8 mouse cellular contexts compared by ENCODE assay signal in genomic region chr9:36821644-36822000, GRCm38 (mm10). TPM values are rescaled to one million over a fixed set of nuclear protein-coding genes. Genes with fewer than 3 reads are reported as not detected.
DNase-seq lines count a peak whose midpoint lies in the region; ATAC-seq and TF ChIP-seq lines count a peak whose summit lies in the region.

Gene Fez1, plus strand, starts transcription at chr9:36821864.

- no peaks in the 10 kb centered on the region for H3K36me3 ChIP-seq in kidney, embryonic 16.5 days (ENCODE audit: insufficient read depth, low read length)
- H3K36me3 ChIP-seq in forebrain, postnatal 0 days (ENCODE audit: insufficient read depth) = no peaks in the 10 kb centered on the region
- H3K36me3 ChIP-seq in neural tube, embryonic 13.5 days = no peaks in the 10 kb centered on the region

- peak; percentile 59; the same call in 1 of the 2 replicates for ATAC-seq in kidney, embryonic 16.5 days (ENCODE audit: low FRiP score, low TSS enrichment)
- ATAC-seq in forebrain, postnatal 0 days = peak; percentile 98
- peak; percentile 98 for ATAC-seq in neural tube, embryonic 13.5 days (ENCODE audit: low read depth)
- ATAC-seq in granulocyte monocyte progenitor cell, adult 5-6 weeks (replicated peaks; ENCODE audit: poor library complexity, severe bottlenecking) = no peak

- peak within 1 kb of the TSS; percentile 33; the same call in 1 of the 2 replicates for H3K4me2 ChIP-seq in kidney, embryonic 16.5 days (replicated peaks; ENCODE audit: low read depth, low read length)
- peak within 1 kb of the TSS; percentile 49 for H3K4me2 ChIP-seq in forebrain, postnatal 0 days (ENCODE audit: low read depth)
- peak within 1 kb of the TSS; percentile 57 for H3K4me2 ChIP-seq in neural tube, embryonic 13.5 days

- H3K9ac ChIP-seq in kidney, embryonic 16.5 days (replicated peaks; ENCODE audit: low read length) = no peak within 1 kb of the TSS
- peak within 1 kb of the TSS; percentile 50 for H3K9ac ChIP-seq in forebrain, postnatal 0 days
- peak within 1 kb of the TSS; percentile 68 for H3K9ac ChIP-seq in neural tube, embryonic 13.5 days

- no peak for TF ChIP-seq CTCF in forebrain, postnatal 0 days (IDR thresholded peaks at IDR 0.05; ENCODE audit: low read depth)

- peaks cover 8% of the 10 kb centered on the region; the same call in 1 of the 2 replicates for H3K4me1 ChIP-seq in kidney, embryonic 16.5 days (ENCODE audit: insufficient read depth, low read length)
- H3K4me1 ChIP-seq in forebrain, postnatal 0 days (ENCODE audit: insufficient read depth) = peaks cover 15% of the 10 kb centered on the region
- peaks cover 36% of the 10 kb centered on the region for H3K4me1 ChIP-seq in neural tube, embryonic 13.5 days (replicated peaks)

- 2% methylated on average over 8 of the region's 8 CpGs for WGBS in kidney, embryonic 16.5 days
- WGBS in forebrain, postnatal 0 days = under 1% methylated on average over 8 of the region's 8 CpGs
- under 1% methylated on average over 8 of the region's 8 CpGs for WGBS in neural tube, embryonic 13.5 days

- H3K9me3 ChIP-seq in kidney, embryonic 16.5 days (ENCODE audit: low read length) = no peaks in the 10 kb centered on the region
- H3K9me3 ChIP-seq in forebrain, postnatal 0 days (ENCODE audit: low read length) = no peaks in the 10 kb centered on the region
- H3K9me3 ChIP-seq in neural tube, embryonic 13.5 days = no peaks in the 10 kb centered on the region

- no peak for DNase-seq in kidney, adult 18-20 months
- DNase-seq in cerebellum, adult 18-20 months = peak; percentile 62 to 70
- peak; percentile 98 for DNase-seq in forebrain, postnatal 0 days
- peak; percentile 89 for DNase-seq in layer of hippocampus, postnatal 36 days
- DNase-seq in thymus, adult 18-20 months = no peak

- H3K27me3 ChIP-seq in kidney, embryonic 16.5 days (ENCODE audit: insufficient read depth, low read length) = no peaks in the 10 kb centered on the region
- H3K27me3 ChIP-seq in forebrain, postnatal 0 days (ENCODE audit: insufficient read depth, low read length) = no peaks in the 10 kb centered on the region
- H3K27me3 ChIP-seq in neural tube, embryonic 13.5 days = no peaks in the 10 kb centered on the region

- H3K27ac ChIP-seq in kidney, embryonic 16.5 days (ENCODE audit: low read length) = no peak within 1 kb of the TSS
- peak within 1 kb of the TSS; percentile 97 for H3K27ac ChIP-seq in forebrain, postnatal 0 days (ENCODE audit: low read depth, low read length)
- peak within 1 kb of the TSS; percentile 98 for H3K27ac ChIP-seq in neural tube, embryonic 13.5 days (replicated peaks)

- H3K4me3 ChIP-seq in kidney, embryonic 16.5 days (ENCODE audit: low read length) = no peak within 1 kb of the TSS
- H3K4me3 ChIP-seq in forebrain, postnatal 0 days (ENCODE audit: low read depth, low read length) = peak within 1 kb of the TSS; percentile 32
- H3K4me3 ChIP-seq in neural tube, embryonic 13.5 days = peak within 1 kb of the TSS; percentile 36

RNA-seq across cellular contexts. Expression of gene Fez1, which starts in this region (rescaled TPM):
- polyA plus RNA-seq in kidney, embryonic 16.5 days (2015; fragmentation: Nextera tagmentation; extraction: Ambion mirVana) = 4.6 and 4.9 TPM in 2 replicates
- total RNA-seq in forebrain, postnatal 0 days (2014; rRNA removed) = 586 and 786 TPM in 2 replicates
- polyA plus RNA-seq in forebrain, postnatal 0 days (2015; fragmentation: Nextera tagmentation; extraction: Ambion mirVana) = 644 and 657 TPM in 2 replicates
- total RNA-seq in layer of hippocampus, postnatal 36 days (2021) = 100 to 1,000 TPM; 287 to 299 TPM
- polyA plus RNA-seq in neural tube, embryonic 13.5 days (2015; fragmentation: Nextera tagmentation; extraction: Ambion mirVana) = 613 and 615 TPM in 2 replicates
- not detected in 2 replicates for total RNA-seq in granulocyte monocyte progenitor cell, adult 5-6 weeks (2014; fragmentation: Nextera tagmentation)
- total RNA-seq in granulocyte monocyte progenitor cell, adult 5-6 weeks (2017) = not detected in 2 replicates

Comparison
In these comparisons a context has a peak if more than half of its experiments do, and no peak if none do; other contexts are left out.
1. RNA of gene Fez1 (total RNA-seq): 586 to 786 TPM in forebrain, postnatal 0 days and 287 to 299 TPM in layer of hippocampus, postnatal 36 days; not detected in granulocyte monocyte progenitor cell, adult 5-6 weeks; every median in the first group is over 100 times any median in the second.
2. RNA of gene Fez1 (polyA plus RNA-seq): 644 to 657 TPM in forebrain, postnatal 0 days and 613 to 615 TPM in neural tube, embryonic 13.5 days; 4.6 to 4.9 TPM in kidney, embryonic 16.5 days; every median in the first group is over 100 times any median in the second.
3. DNase-seq: peak in cerebellum, adult 18-20 months (2 of 2), forebrain, postnatal 0 days (single experiment) and layer of hippocampus, postnatal 36 days (2 of 2); none in kidney, adult 18-20 months (single experiment) and thymus, adult 18-20 months (0 of 2).
4. Peak in every context shown above with its lines, with median percentiles within 50 percentile points of each other: H3K4me2 ChIP-seq.